Mouse (Mus musculus) activated CD4-positive, CD25-positive, alpha-beta regulatory T cell (primary cell): ENCODE data around the gene Odf2. TPM values are rescaled to one million over a fixed set of nuclear protein-coding genes. Genes with fewer than 3 reads are reported as not detected.

Source experiments
- polyA plus RNA-seq, 2 experiments: library from polyadenylated mRNA; unstranded; fragments of 100-300 nt; shearing (Covaris generic); gene quantifications; one replicate each; pipeline ENCODE4 v1.2.1; 2017

Odf2 gene
- polyA plus RNA-seq: 10 to 100 TPM; 65.1 to 70.0 TPM

DNA sequence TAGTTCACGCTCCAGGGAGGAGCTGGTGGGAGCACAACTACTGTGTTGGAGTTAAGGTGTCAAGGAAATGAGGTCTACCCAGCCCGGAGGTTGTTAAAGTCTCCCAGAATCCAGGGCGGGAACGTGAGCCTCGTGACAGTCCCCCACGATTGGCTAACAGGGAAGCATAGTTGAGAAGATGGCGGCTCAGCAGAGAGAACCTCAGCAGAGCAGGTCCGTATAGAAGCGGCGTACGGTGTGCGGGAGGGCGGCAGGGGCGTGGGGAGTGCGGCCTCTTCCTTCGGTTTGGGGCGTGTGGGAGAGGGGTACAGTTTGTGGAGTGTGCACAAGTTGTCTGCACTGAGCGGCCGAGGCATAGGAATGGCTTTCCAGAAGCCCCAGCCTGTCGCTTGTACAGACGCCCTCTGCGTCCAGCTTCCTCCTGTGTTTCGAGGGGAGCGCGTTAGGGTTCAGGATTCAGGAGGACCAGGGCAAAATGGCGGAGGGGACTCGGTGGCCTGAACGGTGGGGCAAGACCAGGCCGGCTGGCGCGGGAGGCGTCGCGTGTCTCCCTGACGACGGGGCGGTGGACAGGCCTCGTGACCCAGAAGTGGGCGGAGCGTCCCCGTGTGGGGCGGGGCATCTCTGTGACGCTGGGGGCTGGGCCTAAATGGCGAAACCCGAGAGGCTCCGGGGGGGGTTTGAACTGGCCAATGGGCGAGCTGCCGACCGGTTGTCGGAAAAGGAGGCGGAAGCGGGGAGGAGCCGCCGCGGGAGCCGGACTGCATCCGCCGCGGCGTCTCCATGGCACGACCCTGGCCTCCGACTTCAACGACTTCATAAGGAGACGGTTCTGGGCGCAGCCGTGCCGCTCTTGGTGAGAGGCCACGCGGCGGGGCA is at the start of gene Odf2:
TSS of gene Odf2 (plus strand) at position 156 of the 879 bp plus-strand sequence.

DNA sequence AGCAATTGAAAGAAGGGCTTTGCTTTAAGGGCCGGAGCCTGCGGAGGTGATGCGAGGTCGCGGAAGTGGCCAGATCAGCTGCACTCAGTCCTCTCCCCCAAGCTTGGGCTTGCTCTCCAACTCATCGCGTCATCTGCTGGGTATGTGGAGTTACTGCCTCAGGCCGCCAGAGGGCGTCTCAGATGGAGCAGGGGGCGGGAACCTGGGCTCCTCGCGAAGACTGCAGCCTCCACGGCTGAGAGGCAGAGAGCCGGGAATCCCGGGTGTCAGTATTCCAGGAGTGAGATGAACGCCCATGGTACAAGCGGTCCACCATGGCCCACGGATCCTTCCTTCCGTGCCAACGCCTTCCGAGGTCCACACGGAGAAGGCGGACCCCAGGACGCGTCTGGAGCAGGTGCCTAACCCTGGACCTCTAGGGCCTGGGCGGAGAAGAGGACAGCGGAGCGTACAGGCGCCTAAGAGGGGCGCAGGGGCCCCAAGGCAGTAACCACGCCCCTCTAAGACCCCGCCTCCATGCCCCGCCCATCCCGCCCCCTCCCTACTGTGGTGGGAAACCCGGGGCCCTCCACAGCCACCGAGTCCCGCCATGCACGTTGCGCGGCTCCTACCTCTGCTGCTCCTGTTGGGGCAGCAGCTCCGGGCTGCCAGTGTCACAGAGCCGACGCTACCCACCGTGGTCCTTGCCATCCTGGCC is 19.9 kb upstream of the Odf2 start, which contains the start of gene Cercam:
TSS of gene Cercam (plus strand) at position 216 of the 697 bp plus-strand sequence.

DNA sequence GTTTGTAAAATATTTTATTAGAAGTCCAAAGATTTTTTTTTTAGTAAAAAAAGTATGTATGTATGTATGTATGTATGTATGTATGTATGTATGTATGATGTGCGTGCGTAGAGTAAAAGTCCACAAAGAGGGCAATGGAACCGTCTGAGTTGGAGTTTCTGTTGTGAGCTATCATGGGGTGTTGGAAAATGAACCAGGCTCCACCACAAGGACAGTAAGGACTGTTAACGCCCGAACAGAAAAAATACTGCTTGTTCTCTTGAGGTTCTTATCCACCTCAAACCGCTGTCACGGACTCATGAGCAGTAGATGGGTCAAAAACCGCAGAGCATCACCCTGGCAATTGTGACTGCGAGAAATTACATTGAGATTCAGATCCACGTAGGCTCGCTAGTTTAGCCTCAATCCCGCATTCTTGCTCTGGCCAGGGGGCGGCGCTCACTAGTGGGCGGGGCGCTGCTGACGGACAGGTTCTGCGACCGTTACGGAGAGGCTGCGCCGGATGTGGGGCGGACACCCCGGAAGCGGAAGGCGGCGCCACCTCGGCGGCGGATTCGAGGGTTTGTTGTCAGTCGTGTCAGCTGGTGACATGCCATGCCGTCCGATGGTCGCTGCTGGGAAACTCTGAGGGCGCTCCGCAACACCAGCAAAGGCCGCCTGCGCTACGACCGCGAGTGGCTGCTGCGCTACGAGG is 46.0 kb downstream of the Odf2 start, which contains the start of gene Gle1:
TSS of gene Gle1 (plus strand) at position 521 of the 694 bp plus-strand sequence.

DNA sequence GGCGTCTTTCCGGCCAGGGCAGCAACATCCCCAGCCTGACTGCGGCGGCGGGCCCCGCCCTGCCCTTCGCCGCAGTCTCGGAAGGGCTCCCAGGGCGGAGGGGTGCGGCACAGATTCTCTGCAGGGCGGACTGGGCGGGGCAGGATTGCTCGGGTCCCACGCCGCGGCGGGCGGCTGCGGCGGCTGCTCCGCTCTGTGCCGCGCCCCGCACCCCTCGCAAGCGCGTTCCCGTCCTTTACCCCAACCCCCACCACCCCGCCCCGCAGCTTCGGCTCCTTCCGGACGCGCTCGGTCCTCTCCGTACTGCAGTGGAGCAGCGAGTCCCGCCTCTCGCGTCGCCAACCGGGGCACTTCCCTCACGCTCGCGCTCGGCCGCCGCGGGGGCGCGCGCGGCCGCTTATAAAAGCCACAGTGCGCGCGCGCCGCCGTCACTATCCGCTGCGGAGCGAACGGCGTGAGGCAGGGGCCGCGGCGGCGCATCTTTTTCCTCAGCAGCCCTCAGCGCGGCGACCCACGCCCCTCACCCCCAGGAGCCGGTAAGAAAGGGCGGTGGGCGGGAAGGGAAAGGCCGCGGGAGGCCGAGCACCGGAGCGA is 76.3 kb downstream of the Odf2 start, which contains the start of gene Sptan1:
TSS of gene Sptan1 (plus strand) at position 311 of the 594 bp plus-strand sequence.

Other genes starting within 250 kb of the Odf2 start
- not detected for gene Gm13420, start 137.5 kb upstream of the Odf2 start, polyA plus RNA-seq
- 1 to 10 TPM in 1 of 2 experiments, under 1 TPM in 1; 0.32 to 1.1 TPM for gene Gm13547, start 129.9 kb upstream of the Odf2 start, polyA plus RNA-seq
- gene Coq4, start 101.7 kb upstream of the Odf2 start, polyA plus RNA-seq: 1 to 10 TPM; 5.1 to 6.0 TPM
- 10 to 100 TPM; 25.8 to 27.1 TPM for gene Trub2, start 100.7 kb upstream of the Odf2 start, polyA plus RNA-seq
- 1 to 10 TPM; 4.7 to 5.4 TPM for gene Slc27a4, start 86.6 kb upstream of the Odf2 start, polyA plus RNA-seq
- 10 to 100 TPM; 22.5 to 23.7 TPM for gene Urm1, start 69.1 kb upstream of the Odf2 start, polyA plus RNA-seq
- gene Cercam, start 20.1 kb upstream of the Odf2 start, polyA plus RNA-seq: 1 to 10 TPM; 1.2 to 2.8 TPM
- gene Gle1, start 46.2 kb downstream of the Odf2 start, polyA plus RNA-seq: 10 to 100 TPM; 53.6 to 55.7 TPM
- gene Sptan1, start 76.3 kb downstream of the Odf2 start, polyA plus RNA-seq: 10 to 100 TPM; 65.7 to 97.2 TPM
- gene Wdr34, start 159.7 kb downstream of the Odf2 start, polyA plus RNA-seq: 1 to 10 TPM in 1 of 2 experiments, under 1 TPM in 1; 0.93 to 1.4 TPM
- gene Set, start 168.2 kb downstream of the Odf2 start, polyA plus RNA-seq: 100 to 1,000 TPM; 308 to 386 TPM
- under 1 TPM; 0.43 to 0.75 TPM for gene Pkn3, start 188.5 kb downstream of the Odf2 start, polyA plus RNA-seq
- gene Zdhhc12, start 204.4 kb downstream of the Odf2 start, polyA plus RNA-seq: 10 to 100 TPM; 29.0 to 33.8 TPM
- 10 to 100 TPM; 52.2 to 53.4 TPM for gene Zer1, start 235.4 kb downstream of the Odf2 start, polyA plus RNA-seq
- 1 to 10 TPM; 6.2 to 7.8 TPM for gene Tbc1d13, start 244.5 kb downstream of the Odf2 start, polyA plus RNA-seq